Mouse (Mus musculus) 416B (cell line): ENCODE results near the gene Dysf.

Experiments used
- DNase-seq: peaks from one replicate; pipeline ENCODE4 v3.0.0; 2011; ENCODE audit warnings: low read depth

Gene Dysf

DNA sequence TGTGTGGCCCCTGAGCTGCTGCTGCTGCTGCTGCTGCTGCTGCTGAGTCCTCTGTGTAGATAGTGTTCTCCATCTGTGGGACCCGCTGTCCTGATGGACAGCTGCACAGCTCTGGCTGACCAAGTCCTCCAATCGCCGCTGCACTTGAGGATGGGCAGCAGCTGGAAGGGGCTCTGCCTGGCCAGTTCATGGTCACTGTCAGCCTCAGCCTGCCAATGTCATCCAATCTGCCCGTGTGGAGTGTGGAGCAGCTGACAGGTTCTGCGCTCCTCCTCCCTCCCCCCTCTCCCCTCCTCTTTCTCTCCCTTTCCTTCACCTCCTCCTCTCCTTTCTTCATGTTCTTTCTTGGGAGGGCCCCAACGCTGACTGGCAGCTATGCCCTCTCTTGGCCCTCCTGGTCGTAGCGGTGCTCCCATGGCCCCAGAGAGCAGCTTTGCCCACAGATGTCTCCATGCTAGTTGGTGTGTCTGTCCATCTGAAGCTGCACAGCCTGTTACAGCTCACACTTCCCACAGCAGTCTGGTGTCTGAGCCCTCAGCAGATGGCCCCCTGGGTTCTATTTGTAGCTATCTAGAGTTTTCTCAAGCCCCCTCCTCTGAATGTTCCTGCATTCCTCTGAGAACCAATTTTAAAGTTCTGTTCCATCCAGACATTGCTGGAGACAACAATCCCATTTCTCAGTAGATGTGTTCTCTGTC, 223.8 kb downstream of the Dysf start:
- DNase-seq: no peak

DNA sequence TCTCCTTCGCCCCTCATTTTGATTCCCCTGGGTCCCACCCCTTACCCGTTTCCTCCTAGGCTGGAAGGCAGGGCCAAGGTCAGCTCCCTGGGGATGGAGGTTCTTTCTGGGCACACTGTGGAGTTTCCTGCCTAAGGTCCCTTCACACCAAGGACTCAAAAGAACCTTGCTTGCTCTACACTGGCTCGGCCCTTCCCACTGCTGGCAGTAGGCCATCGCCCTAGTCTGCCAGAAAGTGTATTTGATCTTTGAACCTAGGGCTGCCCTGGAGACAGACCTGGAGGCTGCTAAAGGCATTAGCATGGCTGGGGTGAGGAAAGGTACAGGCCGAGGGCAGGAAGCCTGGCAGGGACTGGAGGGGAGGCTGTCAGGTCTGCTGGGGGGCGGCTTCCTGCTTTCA, 225.4 kb downstream of the Dysf start:
- no peak for DNase-seq

- DNase-seq: no peak
These were observed 227.0 kb downstream of the Dysf start for GRCm38 (mm10) chr6:84235365-84235764.

DNA sequence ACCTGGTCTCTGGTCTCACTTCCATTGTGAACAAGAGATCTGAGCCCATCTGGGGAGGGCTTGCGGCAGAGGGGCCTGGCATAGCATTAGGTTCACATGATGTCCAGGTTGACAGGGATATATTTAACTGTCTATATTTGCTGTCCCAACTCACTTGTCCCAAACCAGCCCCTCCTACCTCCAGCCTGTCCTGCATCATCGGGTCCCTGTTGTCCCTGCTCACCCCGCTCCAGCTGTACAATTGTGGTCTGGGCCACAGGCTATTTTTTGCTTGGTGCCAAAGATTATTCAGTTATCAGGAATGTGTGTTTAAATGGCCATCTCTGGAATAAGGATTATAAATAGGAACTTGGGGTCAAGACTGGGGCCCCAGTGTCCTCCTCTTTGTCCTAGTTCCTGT, 235.0 kb downstream of the Dysf start:
- no peak for DNase-seq

DNA sequence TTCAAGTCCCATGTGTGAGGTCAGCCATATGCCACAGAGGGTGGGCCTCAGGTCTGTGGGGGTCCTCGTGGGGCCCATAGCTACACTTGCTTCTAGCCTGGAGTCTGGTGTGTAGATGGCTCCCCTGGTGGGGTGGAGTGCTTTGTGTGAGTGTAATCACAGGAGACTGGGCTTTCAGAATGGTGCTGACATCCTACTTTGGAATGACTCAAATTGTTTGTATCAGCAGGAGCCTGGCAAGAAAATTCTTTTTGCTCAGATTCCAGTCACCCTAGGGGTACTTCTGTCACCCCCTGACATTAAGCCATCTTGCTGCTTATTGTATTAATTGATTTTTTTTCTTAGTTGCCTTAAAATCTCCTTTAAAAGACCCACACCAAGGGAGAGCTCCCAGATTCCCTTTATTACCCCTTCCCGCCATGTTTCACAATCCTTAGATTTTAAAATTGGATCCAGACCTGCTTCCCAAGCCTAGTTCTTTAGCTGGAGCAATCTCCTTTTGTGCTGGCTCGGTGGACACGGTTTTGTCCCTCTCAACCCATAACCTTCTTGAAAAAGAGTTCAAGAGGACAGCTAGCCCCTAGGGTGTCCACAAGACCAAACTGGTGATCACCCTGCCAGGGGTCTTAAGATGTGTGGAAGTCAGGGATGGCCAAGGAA, 237.8 kb downstream of the Dysf start:
- no peak for DNase-seq

DNA sequence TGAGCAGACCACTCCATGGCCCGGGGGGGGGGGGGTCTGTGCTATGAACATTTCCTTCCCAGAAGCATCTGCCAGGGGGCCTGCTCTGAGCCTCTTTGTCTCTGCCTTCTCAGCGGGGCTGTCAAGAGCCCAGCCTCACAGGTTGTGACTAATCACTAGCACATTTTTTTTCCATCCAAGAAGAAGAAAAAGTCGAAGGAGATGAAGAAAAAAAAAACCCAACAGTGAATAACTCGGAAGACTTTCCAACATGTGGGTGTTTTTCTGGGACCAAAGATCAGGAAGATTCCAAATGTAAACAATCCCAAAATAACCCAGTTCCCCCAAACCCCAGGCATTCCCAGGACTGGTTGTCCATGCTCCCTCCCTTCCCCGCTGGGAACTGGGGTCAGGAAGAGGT, 238.6 kb downstream of the Dysf start:
- no peak for DNase-seq
